Mouse (Mus musculus) brown adipose tissue, adult 24 weeks (tissue): Measurements from ENCODE around the gene Zbtb48. TPM values are rescaled to one million over a fixed set of nuclear protein-coding genes. Genes with fewer than 3 reads are reported as not detected.

Experiments
- H3K27ac ChIP-seq: fragments of 200-500 bp; replicated peaks from 2 replicates; pipeline ENCODE4 v1.5.1; 2012; ENCODE audit warnings: low read depth, mild to moderate bottlenecking, low read length
- H3K4me1 ChIP-seq: fragments of 200-500 bp; 2 replicates; pipeline ENCODE4 v1.6.1; 2012; ENCODE audit warnings: low read length, mixed read lengths; ENCODE audit not compliant: control insufficient read depth, insufficient read depth, insufficient read length
- H3K4me3 ChIP-seq: fragments of 200-500 bp; 2 replicates; pipeline ENCODE4 v1.5.1; 2012; ENCODE audit warnings: low read depth, mild to moderate bottlenecking, low read length, moderate library complexity; ENCODE audit not compliant: insufficient read depth
- polyA plus RNA-seq: library from polyadenylated mRNA; stranded (reverse); fragments of >200 nt; gene quantifications from 2 replicates; pipeline ENCODE4 v1.2.4, GENCODE M21; 2012; ENCODE audit not compliant: missing spikeins, insufficient read depth, insufficient read length

The Zbtb48 gene
- polyA plus RNA-seq, 1 experiment = 3.2 TPM

DNA sequence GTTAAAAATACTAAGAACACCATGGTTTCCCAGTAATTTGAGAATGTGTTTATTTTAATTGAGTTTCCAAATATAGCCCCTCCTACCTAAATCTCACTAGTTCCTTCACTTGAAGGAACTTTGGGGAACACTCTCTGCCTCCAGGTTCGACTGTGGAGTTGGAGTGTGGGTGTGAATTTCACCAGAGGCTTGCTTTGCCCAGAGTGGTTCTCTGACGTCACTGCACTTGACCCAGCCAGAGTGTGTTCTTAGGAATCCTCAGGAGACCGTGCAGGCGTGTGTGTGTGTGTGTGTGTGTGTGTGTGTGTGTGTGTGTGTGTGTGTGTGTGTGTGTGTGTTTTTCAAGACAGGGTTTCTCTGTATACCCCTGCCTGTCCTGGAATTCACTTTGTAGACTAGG, 26.6 kb downstream of the Zbtb48 start:
- Histone ChIP-seq H3K27ac (no peak overlapping the region), H3K4me3 (no peak overlapping the region), H3K4me1 (no peaks in the 10 kb centered on the region)

DNA sequence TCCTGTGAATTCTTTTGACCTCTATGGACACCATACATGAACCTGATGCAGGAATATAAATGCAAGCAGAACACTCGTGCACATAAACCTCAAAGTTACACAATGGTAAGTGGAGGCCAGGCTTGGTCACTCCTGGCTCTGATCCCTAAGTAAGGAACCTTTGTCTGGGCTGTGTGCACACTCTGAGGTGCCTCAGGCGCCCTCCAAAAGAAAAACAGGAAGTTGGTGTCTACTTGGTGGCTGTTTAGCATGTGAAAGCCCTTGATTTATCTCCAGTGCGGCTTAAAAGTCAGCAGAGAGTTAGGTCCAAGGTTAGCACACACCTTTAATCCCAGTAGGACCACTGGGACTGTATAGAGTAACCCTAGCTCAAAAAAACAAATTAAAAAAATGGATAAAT, 28.0 kb downstream of the Zbtb48 start:
- Histone ChIP-seq H3K4me1 (peaks cover under 1% of the 10 kb centered on the region; the same call in 1 of the 2 replicates), H3K4me3 (no peak overlapping the region), H3K27ac (no peak overlapping the region)

DNA sequence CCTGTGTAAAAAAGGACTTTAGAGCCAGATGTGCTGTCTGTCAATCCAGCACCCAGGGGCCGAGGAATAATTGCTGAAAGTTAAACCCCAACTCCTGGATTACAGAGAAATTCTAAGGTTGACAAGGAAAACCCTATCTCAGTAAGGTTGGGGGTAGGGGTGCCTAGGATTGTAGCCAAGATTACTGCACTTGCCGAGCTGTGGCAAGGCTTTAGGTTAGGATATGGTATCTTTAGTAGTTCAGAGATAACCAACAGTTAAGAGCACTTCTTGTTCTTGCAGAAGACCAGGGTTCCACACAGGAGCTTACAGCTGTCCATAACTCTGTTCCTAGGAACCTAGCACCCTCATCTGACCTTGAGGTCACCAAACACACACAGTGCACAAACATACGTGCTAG, 29.8 kb downstream of the Zbtb48 start:
- Histone ChIP-seq H3K27ac (no peak overlapping the region), H3K4me1 (peaks cover 3% of the 10 kb centered on the region; the same call in 1 of the 2 replicates), H3K4me3 (peak overlapping the region; percentile 85)

DNA sequence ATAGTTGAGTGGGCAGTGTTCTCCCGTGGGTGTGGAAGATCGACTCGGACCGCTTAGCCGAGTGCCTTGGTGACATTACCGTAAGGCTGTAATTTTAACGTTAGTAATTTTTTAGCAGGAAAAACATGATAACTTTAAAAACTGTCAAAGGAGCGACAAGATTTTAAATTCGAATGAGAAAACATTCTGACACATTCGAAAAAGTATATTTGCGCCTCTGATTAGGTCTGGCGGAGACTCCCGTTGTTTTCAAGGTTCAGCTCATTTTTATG, 30.6 kb downstream of the Zbtb48 start:
- H3K4me1 ChIP-seq = peaks cover 3% of the 10 kb centered on the region; the same call in 1 of the 2 replicates
- H3K27ac ChIP-seq = peak overlapping the region; percentile 71
- H3K4me3 ChIP-seq = peak overlapping the region; percentile 85

DNA sequence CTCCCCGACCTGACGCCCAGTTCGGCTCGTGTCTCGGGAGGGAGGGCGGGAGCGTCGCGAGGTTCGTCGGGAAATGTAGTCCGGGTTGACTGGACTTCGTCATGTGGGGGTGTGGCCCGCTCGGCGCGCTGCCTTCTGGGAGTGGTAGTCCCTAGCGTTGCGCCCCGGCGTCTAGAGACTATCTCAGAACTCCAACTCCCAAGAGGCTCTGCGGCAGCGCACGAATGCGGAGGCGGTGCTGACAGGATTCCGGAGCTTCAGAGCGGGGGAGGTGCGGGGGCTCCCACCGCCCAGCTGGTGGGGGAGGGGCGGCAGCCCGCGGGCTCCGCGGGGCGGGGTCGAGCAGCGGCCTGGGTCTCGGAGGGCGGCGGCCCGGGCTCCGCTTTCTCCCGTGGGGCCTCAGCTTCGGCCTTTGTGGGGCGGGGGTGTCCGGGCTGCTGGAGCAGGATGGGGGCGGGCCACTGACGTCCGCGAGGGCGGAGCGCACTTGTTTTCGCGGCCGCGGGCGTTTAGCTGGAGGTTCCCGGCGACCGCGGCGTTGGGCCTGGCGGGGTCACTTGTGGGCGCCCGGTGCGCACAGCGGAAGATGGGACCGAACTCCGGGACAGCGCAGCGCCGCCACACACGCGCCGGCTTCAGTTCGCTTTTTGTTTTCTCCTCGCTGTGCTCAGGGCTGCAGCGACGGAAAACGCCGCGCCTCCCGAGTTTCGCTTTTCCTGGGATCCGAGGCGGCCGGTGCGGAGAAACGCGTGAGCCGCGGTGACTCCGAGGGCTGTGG, 31.1 kb downstream of the Zbtb48 start, which contains the start of gene Phf13:
TSS of gene Phf13 (minus strand) at position 86 of the 778 bp plus-strand sequence.
- Histone ChIP-seq H3K27ac (peak within 1 kb of the TSS; percentile 78), H3K4me3 (peak within 1 kb of the TSS; percentile 96), H3K4me1 (peaks cover 3% of the 10 kb centered on the region; the same call in 1 of the 2 replicates)

DNA sequence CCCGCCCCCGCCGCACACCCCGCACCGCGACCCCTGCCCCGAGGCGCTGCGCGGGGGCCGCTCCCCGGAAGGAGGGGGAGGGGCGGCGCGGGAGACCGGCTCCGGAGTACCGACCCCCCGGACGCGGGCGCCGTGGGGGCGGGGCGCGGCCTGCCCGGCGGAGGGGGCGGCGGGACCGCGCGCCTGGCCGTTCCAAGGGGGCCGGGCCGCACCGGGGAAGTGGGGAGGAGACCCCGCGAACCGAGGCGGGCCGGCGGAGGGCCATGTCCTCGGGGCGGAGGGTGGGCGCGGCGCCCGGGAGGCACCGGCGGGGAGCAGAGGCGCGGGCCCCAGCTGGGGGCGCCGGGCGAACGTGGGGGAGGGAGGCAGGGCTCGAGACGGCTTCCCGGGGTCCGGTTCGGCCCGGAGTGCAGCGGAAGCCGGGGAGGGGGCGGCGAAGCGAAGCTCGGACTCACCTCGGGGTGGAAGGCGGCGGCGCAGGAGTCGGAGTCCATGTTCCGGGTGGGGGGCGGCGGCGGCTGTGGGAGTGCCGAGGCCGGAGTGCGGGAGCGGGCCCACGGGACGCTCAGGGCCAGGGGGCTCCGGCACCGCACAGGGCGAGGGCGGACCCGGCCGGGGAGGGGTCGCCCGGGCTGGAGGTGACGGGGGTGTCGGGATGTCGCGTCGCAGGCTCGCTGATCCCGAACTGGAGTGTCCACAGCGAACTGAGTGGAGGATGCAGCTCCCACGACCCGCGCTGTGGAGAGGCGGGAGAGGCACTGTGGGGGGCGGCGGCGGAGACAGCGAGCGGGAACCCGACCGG, 31.9 kb downstream of the Zbtb48 start:
- Histone ChIP-seq H3K4me3 (peak overlapping the region; percentile 96), H3K27ac (peak overlapping the region; percentile 78), H3K4me1 (peaks cover 3% of the 10 kb centered on the region; the same call in 1 of the 2 replicates)

DNA sequence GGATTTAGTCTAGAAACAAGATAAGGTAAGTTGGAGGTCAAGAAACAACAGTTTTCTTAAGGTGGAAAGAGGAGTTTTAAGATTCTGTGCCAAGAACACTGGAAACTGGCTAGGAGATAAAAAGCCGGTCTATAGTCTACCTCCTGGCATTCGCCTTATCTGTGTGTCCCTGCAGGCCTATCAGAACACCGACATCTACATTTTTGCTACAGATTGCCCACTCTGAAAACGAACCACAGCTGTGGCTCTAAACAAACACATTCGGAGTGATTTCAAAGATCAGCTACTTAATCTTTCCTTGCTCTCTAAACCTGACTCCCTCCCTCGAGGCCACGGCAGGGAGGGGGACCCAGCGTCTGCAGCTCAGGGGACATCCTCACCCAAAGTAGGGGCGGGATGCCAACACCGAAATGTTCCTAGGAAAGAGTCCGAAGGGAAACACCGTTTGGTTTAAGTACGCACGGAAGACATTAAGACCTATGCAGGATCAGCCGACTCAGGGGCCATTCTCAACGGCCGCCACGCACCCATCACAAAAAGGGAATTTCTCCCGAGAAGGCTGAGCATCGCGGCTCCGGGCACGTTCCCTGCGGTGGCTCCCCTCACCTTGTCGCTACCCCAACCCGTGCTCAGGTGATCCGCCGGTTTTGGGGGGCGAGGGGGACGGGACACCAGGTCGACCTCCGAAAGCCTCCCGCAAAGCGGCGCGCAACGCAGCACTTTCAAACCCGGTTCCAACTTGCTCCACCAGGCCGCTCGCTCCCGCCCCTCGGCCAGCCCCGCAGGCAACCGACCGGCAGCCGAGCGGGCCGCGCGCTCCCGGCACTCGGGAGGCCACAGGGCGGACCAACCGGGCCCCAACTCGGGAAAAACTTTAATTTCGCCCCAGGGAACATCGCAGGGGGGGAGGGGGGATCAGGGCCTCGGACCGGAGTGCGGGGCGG, 33.0 kb downstream of the Zbtb48 start:
- Histone ChIP-seq H3K27ac (no peak overlapping the region), H3K4me1 (peaks cover 3% of the 10 kb centered on the region; the same call in 1 of the 2 replicates), H3K4me3 (peak overlapping the region; percentile 72)

DNA sequence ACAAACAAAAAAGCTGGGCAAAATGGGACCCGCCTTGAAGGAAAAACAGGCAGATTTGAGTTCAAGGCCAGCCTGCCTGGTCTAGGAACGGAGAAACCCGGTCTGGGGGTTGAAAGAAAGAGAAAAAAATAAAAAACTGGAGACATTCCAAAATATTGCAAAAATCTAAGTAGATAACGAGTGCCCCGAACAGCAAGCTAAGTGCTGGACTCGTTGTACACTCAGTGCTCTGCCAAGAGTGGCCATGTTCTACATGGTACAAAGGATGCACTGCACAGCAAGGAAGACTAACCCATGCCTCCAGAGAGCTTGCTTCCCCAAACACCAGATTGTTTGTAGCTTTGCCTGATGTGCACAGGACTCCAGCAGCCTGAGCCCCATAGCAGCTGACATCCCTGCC, 34.4 kb downstream of the Zbtb48 start:
- Histone ChIP-seq H3K27ac (no peak overlapping the region), H3K4me1 (peaks cover 4% of the 10 kb centered on the region; the same call in 1 of the 2 replicates), H3K4me3 (0 out of 2 replicates have a peak overlapping the region, but pooled peaks have one; percentile 5)

DNA sequence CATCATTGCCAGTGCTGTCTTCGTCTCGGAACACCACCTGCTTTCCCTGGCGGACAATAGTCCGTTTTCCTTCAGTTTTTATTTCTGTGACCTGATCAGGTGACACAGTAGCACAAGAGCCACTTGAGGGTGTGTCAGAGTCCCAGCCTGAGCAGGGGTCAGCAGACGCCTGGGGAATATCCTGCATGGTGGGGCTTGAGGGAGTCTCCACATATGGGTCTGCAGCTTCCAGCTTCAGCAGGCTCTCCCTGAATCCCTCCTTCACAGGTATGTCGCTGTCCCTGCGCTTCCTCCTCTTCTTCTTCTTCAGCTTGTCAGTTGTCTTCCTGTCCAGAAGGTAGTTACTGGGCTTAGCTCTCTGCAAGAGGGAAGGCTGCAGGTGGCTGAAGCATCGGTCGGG, 35.4 kb downstream of the Zbtb48 start:
- H3K4me1 ChIP-seq = peaks cover 7% of the 10 kb centered on the region; the same call in 1 of the 2 replicates

DNA sequence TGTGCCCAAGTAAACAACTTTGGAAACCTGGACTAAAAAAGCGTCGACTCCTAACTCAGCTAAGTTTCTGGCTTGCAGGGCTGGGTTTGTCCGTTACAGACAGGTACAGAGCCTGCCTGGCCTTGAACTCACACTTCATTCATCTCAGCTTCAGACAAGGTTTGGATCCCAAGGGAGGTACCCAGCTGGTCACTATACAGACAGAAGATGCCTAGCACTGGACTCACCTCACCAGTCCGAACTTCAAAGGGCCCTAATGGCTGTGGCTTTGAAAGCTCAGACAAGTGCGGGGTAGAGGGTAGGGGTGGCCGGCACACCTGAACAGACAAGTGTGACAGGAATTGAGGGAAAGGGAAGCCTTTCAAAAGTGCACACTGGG, 38.4 kb downstream of the Zbtb48 start:
- H3K4me1 ChIP-seq = peaks cover 5% of the 10 kb centered on the region; the same call in 1 of the 2 replicates
- peak overlapping the region; percentile 99 for H3K4me3 ChIP-seq
- 0 out of 2 replicates have a peak overlapping the region, but pooled peaks have one; percentile 0 for H3K27ac ChIP-seq

More for the DNA sequence above, 35.4 kb downstream of the Zbtb48 start:
- Histone ChIP-seq H3K4me3 (no peak overlapping the region), H3K27ac (no peak overlapping the region)

DNA sequence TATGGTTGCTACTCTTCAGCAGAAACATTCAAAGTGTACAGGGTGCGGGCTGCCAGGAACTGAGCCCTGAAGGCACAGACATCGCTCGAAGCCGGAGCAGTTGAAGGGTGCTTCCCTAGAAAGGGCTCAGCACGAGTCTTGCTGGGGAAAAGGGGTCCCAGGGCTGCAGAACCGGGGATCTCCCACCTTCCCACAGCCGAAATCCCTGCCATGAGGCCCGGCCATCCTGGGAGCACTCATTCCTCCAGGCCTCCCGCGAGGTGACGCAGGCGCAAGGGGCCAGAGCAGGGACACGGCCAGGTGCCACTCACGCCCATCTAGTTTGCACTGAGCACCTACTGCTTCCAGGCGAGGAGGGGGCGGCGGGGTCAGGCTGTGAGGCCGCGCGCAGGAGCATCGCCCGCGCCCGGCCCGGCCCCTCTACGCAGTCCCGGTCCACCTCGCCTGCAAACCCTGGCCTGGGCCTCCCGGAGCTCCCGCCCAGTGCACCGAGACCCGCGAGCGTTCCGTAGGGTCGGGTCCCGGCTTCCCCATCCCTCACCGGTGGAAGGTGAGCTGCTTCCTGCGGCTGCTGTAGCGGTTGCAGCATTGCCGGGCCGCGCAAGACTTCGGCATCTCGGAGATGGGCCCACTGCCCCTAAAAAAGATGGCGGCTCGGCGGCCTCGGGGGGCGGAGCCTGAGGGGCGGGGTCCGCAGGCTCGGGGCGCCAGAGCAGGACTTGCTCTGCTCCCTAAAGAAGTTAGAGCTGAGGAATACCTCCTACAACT, 38.9 kb downstream of the Zbtb48 start, which contains the start of gene Thap3:
TSS of gene Thap3 (minus strand) at position 656 of the 768 bp plus-strand sequence.
- peak within 1 kb of the TSS; percentile 99 for H3K4me3 ChIP-seq
- peaks cover 5% of the 10 kb centered on the region; the same call in 1 of the 2 replicates for H3K4me1 ChIP-seq

DNA sequence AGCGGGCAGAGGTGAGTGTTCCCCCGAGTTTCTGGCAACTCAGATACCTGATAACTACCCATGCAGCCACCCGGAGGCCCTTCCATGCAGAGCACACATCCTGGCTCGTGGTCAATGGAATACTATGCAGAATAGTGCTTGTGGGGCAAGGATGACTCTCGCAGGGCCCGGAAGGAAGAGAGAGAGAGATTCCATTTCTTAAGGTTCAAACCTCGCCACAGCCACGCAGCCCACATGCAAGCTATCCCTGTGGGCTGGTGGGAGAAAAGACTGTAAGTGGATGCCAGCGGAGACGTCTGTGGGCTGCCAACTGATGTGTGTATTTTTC, 39.5 kb downstream of the Zbtb48 start:
- Histone ChIP-seq H3K4me1 (peaks cover 5% of the 10 kb centered on the region; the same call in 1 of the 2 replicates), H3K4me3 (peak overlapping the region; percentile 99), H3K27ac (no peak overlapping the region)

More for the DNA sequence above, 38.9 kb downstream of the Zbtb48 start, which contains the start of gene Thap3:
- H3K27ac ChIP-seq = 0 out of 2 replicates have a peak within 1 kb of the TSS, but pooled peaks have one; percentile 44

DNA sequence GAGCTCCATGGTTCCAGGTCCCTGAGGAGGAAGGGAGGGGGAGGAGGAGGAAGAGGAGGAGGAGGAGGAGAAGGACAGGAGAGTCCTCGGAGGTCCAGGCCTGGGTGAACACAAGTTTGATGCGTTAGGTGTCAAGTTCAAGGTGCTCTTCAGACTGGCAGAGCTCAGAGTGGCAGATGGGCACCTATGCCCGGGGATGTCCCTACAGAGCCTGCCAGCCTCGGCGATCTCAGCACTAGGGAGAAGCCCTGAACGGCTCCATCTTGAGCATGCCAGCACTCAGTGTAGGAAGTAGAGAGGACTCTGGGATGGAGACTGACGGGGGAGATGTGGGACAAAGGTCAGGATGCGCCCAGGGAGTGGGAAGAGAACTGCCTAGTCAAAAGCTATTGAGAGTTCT, 40.8 kb downstream of the Zbtb48 start:
- no peak overlapping the region for H3K4me3 ChIP-seq
- no peak overlapping the region for H3K27ac ChIP-seq
- peaks cover 5% of the 10 kb centered on the region; the same call in 1 of the 2 replicates for H3K4me1 ChIP-seq

DNA sequence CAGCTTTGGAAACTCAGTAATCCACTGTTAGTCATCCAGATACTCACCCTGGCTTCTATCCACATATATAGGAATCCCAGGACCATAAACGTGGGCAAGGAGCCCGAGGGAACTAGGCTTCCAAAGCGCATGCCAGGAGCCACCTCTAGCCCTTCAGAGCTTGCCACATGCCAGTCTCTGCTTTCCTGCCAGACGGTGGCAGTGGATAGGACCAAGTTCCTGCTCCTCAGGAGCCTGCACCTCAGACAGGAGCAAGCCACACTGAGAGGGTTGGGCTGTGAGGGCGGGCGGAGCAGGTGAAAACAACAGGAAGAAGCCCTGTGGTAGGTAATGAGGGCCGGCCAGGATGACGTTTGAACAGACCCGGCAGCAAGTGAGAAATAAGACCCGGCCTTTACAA, 41.6 kb downstream of the Zbtb48 start:
- no peak overlapping the region for H3K27ac ChIP-seq
- H3K4me1 ChIP-seq = peaks cover 5% of the 10 kb centered on the region; the same call in 1 of the 2 replicates
- no peak overlapping the region for H3K4me3 ChIP-seq
